Mouse (Mus musculus) CH12.LX (cell line): ENCODE measurements around the gene Fastkd5. TPM values are rescaled to one million over a fixed set of nuclear protein-coding genes. Genes with fewer than 3 reads are reported as not detected.
"Not testable (repeated sequence)": the region's sequence is repeated elsewhere in the genome, so short reads cannot be mapped to it uniquely, and the experiment has no call there.

ENCODE experiments used
- DNase-seq: peaks from one replicate; pipeline ENCODE4 v3.0.0-alpha.2; 2013; ENCODE audit errors: extremely low read depth
- H3K27ac ChIP-seq: 2 replicates; pipeline ENCODE4 v1.5.1; 2012; ENCODE audit warnings: low read depth, mild to moderate bottlenecking, control low read depth, moderate library complexity; ENCODE audit not compliant: insufficient read depth
- H3K27me3 ChIP-seq: replicated peaks from 2 replicates; pipeline ENCODE3; 2012; ENCODE audit warnings: inconsistent platforms
- H3K36me3 ChIP-seq, 2 experiments: replicated peaks in 1 of 2; 2 replicates each; pipeline versions ENCODE3 to v1.6.1; 2012; ENCODE audit warnings: inconsistent platforms in 1 of 2, low read length in 1 of 2, mild to moderate bottlenecking in 1 of 2, mixed read lengths in 1 of 2, moderate library complexity in 1 of 2; ENCODE audit not compliant: control insufficient read depth in 1 of 2, insufficient read depth in 1 of 2
- H3K4me1 ChIP-seq, 2 experiments: 2 replicates each; pipeline ENCODE4 v1.6.1; 2012; ENCODE audit warnings: inconsistent platforms in 1 of 2, moderate library complexity in 1 of 2; ENCODE audit not compliant: insufficient read depth in 2 of 2, control insufficient read depth in 1 of 2
- H3K4me2 ChIP-seq: 2 replicates; pipeline ENCODE4 v1.6.1; 2012; ENCODE audit warnings: low read depth, mild to moderate bottlenecking, control low read depth; ENCODE audit not compliant: poor library complexity, insufficient read depth, severe bottlenecking
- H3K4me3 ChIP-seq, 3 experiments: fragments of 150-350 bp in 1 of 3; sonication (generic) in 1 of 3; replicated peaks in 1 of 3; 2 replicates each; pipeline versions ENCODE3 to v1.5.1; 2011 to 2012; ENCODE audit warnings: low read depth in 2 of 3, low read length in 2 of 3, mild to moderate bottlenecking in 2 of 3, moderate library complexity in 2 of 3, control low read depth in 1 of 3, improper control_type of control experiment in 1 of 3, inconsistent platforms in 1 of 3, mixed read lengths in 1 of 3; ENCODE audit not compliant: poor library complexity in 1 of 3
- H3K79me2 ChIP-seq: replicated peaks from 2 replicates; pipeline ENCODE4 v1.6.1; 2012; ENCODE audit warnings: mild to moderate bottlenecking, moderate library complexity; ENCODE audit not compliant: control insufficient read depth, poor library complexity, insufficient read depth, severe bottlenecking; ENCODE audit errors: extremely low read depth
- H3K9ac ChIP-seq: 2 replicates; pipeline ENCODE4 v1.6.1; 2012; ENCODE audit warnings: low read depth, mild to moderate bottlenecking, control low read depth, moderate library complexity; ENCODE audit not compliant: insufficient read depth
- H3K9me3 ChIP-seq: replicated peaks from 2 replicates; pipeline ENCODE3; 2012; ENCODE audit warnings: low read length, inconsistent platforms, mixed read lengths
- CHD2 ChIP-seq: IDR thresholded peaks from 2 replicates; pipeline ENCODE4 v1.6.1; 2011; ENCODE audit warnings: low read length, improper control_type of control experiment
- CTCF ChIP-seq, 2 experiments: IDR thresholded peaks in 1 of 2; conservative IDR thresholded peaks in 1 of 2; 2 replicates each; pipeline ENCODE4 v1.5.1; 2011 to 2012; ENCODE audit warnings: low read depth in 2 of 2, low read length in 2 of 2, improper control_type of control experiment in 1 of 2, inconsistent platforms in 1 of 2, mild to moderate bottlenecking in 1 of 2, moderate library complexity in 1 of 2
- JUN ChIP-seq: IDR thresholded peaks from 2 replicates; pipeline ENCODE4 v1.6.1; 2011; ENCODE audit warnings: low read depth, mild to moderate bottlenecking, low read length, improper control_type of control experiment, moderate library complexity; ENCODE audit not compliant: insufficient read depth
- JUND ChIP-seq: conservative IDR thresholded peaks from 2 replicates; pipeline ENCODE4 v1.6.1; 2011; ENCODE audit warnings: low read depth, low read length, improper control_type of control experiment
- KAT2A ChIP-seq: IDR thresholded peaks from 2 replicates; pipeline ENCODE4 v1.6.1; 2012; ENCODE audit warnings: low read length, improper control_type of control experiment, inconsistent platforms; ENCODE audit not compliant: insufficient replicate concordance
- MAX ChIP-seq: IDR thresholded peaks from 2 replicates; pipeline ENCODE4 v1.6.1; 2011; ENCODE audit warnings: low read length, improper control_type of control experiment
- MAZ ChIP-seq: IDR thresholded peaks from 2 replicates; pipeline ENCODE4 v1.6.1; 2012; ENCODE audit warnings: low read depth, mild to moderate bottlenecking, inconsistent platforms, low read length, improper control_type of control experiment, moderate library complexity
- MYC ChIP-seq: IDR thresholded peaks from 2 replicates; pipeline ENCODE4 v1.6.1; 2011; ENCODE audit warnings: low read depth, mild to moderate bottlenecking, improper control_type of control experiment, low read length
- NELFE ChIP-seq: IDR thresholded peaks from 2 replicates; pipeline ENCODE4 v1.6.1; 2011; ENCODE audit warnings: low read depth, low read length, improper control_type of control experiment
- RAD21 ChIP-seq: IDR thresholded peaks from 2 replicates; pipeline ENCODE4 v1.6.1; 2011; ENCODE audit warnings: low read depth, mild to moderate bottlenecking, low read length, improper control_type of control experiment, moderate library complexity
- SMC3 ChIP-seq: IDR thresholded peaks from 2 replicates; pipeline ENCODE4 v1.6.1; 2011; ENCODE audit warnings: low read depth, low read length, improper control_type of control experiment
- TBP ChIP-seq: conservative IDR thresholded peaks from 2 replicates; pipeline ENCODE4 v1.6.1; 2011; ENCODE audit warnings: low read depth, low read length, improper control_type of control experiment
- TCF12 ChIP-seq: IDR thresholded peaks from 2 replicates; pipeline ENCODE4 v1.6.1; 2014; ENCODE audit warnings: low read depth, mild to moderate bottlenecking, inconsistent platforms, low read length, improper control_type of control experiment
- UBTF ChIP-seq: IDR thresholded peaks from 2 replicates; pipeline ENCODE4 v1.6.1; 2012; ENCODE audit warnings: low read depth, mild to moderate bottlenecking, inconsistent platforms, low read length, improper control_type of control experiment, moderate library complexity
- USF2 ChIP-seq: conservative IDR thresholded peaks from 2 replicates; pipeline ENCODE4 v1.6.1; 2011; ENCODE audit warnings: low read depth, low read length, improper control_type of control experiment
- ZMIZ1 ChIP-seq: IDR thresholded peaks from 2 replicates; pipeline ENCODE4 v1.6.1; 2012; ENCODE audit warnings: low read depth, mild to moderate bottlenecking, inconsistent platforms, low read length, improper control_type of control experiment
- dilution Hi-C: fragments of 300-500 bp; cut with MboI; formaldehyde crosslinking; loops from 2 replicates; pipeline ENCODE4 v1.14.3; 2020; ENCODE audit warnings: low sequenced_read_pairs; ENCODE audit not compliant: extremely low pct_unique_long_range_greater_than_20kb, extremely low pct_ligation_motif_present
- in situ Hi-C: fragments of 300-500 bp; cut with MboI; formaldehyde crosslinking; loops from 3 replicates; pipeline ENCODE4 v1.14.3; 2019; ENCODE audit warnings: low sequenced_read_pairs, low pct_ligation_motif_present, low pct_unique_long_range_greater_than_20kb, mixed read lengths
- polyA plus RNA-seq: library from polyadenylated mRNA; unstranded; fragments of >175 nt; gene quantifications from 2 replicates; pipeline ENCODE4 v1.2.1, GENCODE M21; 2012; ENCODE audit warnings: low read depth; ENCODE audit not compliant: insufficient read length
- total RNA-seq, 2 experiments: library from RNA; depleted of rRNA; stranded (reverse); fragments of 300-350 nt in 1 of 2; fragments of >200 nt in 1 of 2; gene quantifications; 2 replicates each; pipeline ENCODE4 v1.2.3; 2012 to 2014

Fastkd5 gene
- total and polyA plus RNA-seq, 3 experiments: 6.0 to 14.8 (median 9.1) TPM

- in situ Hi-C loops, H3K9me3 ChIP-seq, H3K4me2 ChIP-seq: not testable (repeated sequence)
- peak in 1 of 2 experiments; percentile 22; a peak in 1 of 4 replicates for TF ChIP-seq CTCF (conservative IDR thresholded peaks at IDR 0.05 in 1 of 2, IDR thresholded peaks at IDR 0.05 in 1 of 2; ENCODE audit: low read depth in 2 of 2, low read length in 2 of 2)
- TF ChIP-seq, all 38 proteins: peak for 1; not testable (repeated sequence) for 37
- H3K27ac ChIP-seq, H3K4me3 ChIP-seq, DNase-seq, H3K4me1 ChIP-seq, H3K27me3 ChIP-seq, H3K79me2 ChIP-seq, dilution Hi-C loops, H3K9ac ChIP-seq: not testable (repeated sequence)
- H3K36me3 ChIP-seq: peaks cover 16 to 64% of the 10 kb centered on the region in 2 experiments
Measured at GRCm38 (mm10) chr2:130649028-130649427, 19.2 kb upstream of the Fastkd5 start.

- Histone ChIP-seq H3K36me3 (peaks cover 0 to 29% of the 10 kb centered on the region in 2 experiments), H3K4me2 (no peak overlapping the region), H3K9me3 (no peaks in the 10 kb centered on the region)
- no peak for TF ChIP-seq MAX
- TF ChIP-seq USF2: no peak
- no peak for TF ChIP-seq MAZ
- no peak for TF ChIP-seq NELFE
- TF ChIP-seq MYC: no peak
- TF ChIP-seq TCF12: no peak
- no peak for TF ChIP-seq UBTF
- no peak for TF ChIP-seq TBP
- TF ChIP-seq RAD21: no peak
- TF ChIP-seq KAT2A: no peak
- no peak for TF ChIP-seq JUND
- TF ChIP-seq SMC3: no peak
- no peak for TF ChIP-seq CTCF (conservative IDR thresholded peaks at IDR 0.05 in 1 of 2, IDR thresholded peaks at IDR 0.05 in 1 of 2; ENCODE audit: low read depth in 2 of 2, low read length in 2 of 2)
- no peak for TF ChIP-seq CHD2
- no peak for TF ChIP-seq ZMIZ1
- no peak for TF ChIP-seq JUN
- TF ChIP-seq, all 38 proteins: peak for 0
- no peak for DNase-seq
- Histone ChIP-seq H3K4me1 (peaks cover 0 to 11% of the 10 kb centered on the region in 2 experiments; a peak in 2 of 4 replicates), H3K79me2 (no peaks in the 10 kb centered on the region), H3K27me3 (peaks cover 3% of the 10 kb centered on the region), H3K27ac (no peak overlapping the region), H3K9ac (no peak overlapping the region), H3K4me3 (no peak overlapping the region)
- in situ Hi-C loops: no loop called here
- dilution Hi-C loops: no loop called here
Measured at GRCm38 (mm10) chr2:130645198-130645597, 15.4 kb upstream of the Fastkd5 start.
